Mouse (Mus musculus) heart, adult 10 weeks (tissue): ENCODE data around the gene Gm5294. TPM values are rescaled to one million over a fixed set of nuclear protein-coding genes. Genes with fewer than 3 reads are reported as not detected.

Source experiments
- polyA plus RNA-seq: library from polyadenylated mRNA; stranded (reverse); fragments of 350-450 nt; fragmentation: Illumina TruSeq; extraction: RNeasy Lipid Tissue Mini Kit (QIAGEN cat#74804); gene quantifications from one replicate; pipeline ENCODE4 v1.2.3, GENCODE M21; 2014; ENCODE audit warnings: low read depth, low replicate concordance

Gm5294 gene
- not detected for polyA plus RNA-seq

GRCm38 (mm10) chr5:138819780-138820179 is at the start of gene Gm5294:
Gm5294 (plus strand) TSS chr5:138820080.

Other genes starting within 250 kb of the Gm5294 start
- gene Zfp68, start 200.3 kb upstream of the Gm5294 start, polyA plus RNA-seq = 28.9 TPM
- gene A430033K04Rik, start 197.2 kb upstream of the Gm5294 start, polyA plus RNA-seq = 2.8 TPM
- 10.6 TPM for gene Fam20c, start 65.6 kb upstream of the Gm5294 start, polyA plus RNA-seq
- gene Pdgfa, start 177.3 kb downstream of the Gm5294 start, polyA plus RNA-seq = 22.4 TPM